Mouse (Mus musculus) mesoderm, embryonic 11.5 days (tissue): ENCODE measurements at regions not wholly inside any gene's neighbourhood (a gene's known extent, or its start where the extent isn't known, plus 50 kb on each side); places are given as distances from the start of the nearest gene placed in this dataset.

Experiments
- DNase-seq: peaks from one replicate; pipeline ENCODE4 v3.0.0-alpha.2; 2012; ENCODE audit warnings: low read depth, low spot score

GRCm38 (mm10) chr3:41179037-41179880, 96.4 kb upstream of the Pgrmc2 start:
- DNase-seq, result no peak

GRCm38 (mm10) chr3:41177124-41177523, 94.3 kb upstream of the Pgrmc2 start:
- DNase-seq, result no peak

GRCm38 (mm10) chr3:41175356-41175755, 92.5 kb upstream of the Pgrmc2 start:
- no peak for DNase-seq

GRCm38 (mm10) chr3:41173561-41173960, 90.7 kb upstream of the Pgrmc2 start:
- no peak for DNase-seq

GRCm38 (mm10) chr3:41172306-41173215, 89.7 kb upstream of the Pgrmc2 start:
- DNase-seq, result no peak

- no peak for DNase-seq
These were observed 88.9 kb upstream of the Pgrmc2 start for GRCm38 (mm10) chr3:41171772-41172171.

GRCm38 (mm10) chr3:41171310-41171709, 88.5 kb upstream of the Pgrmc2 start:
- DNase-seq, result no peak

GRCm38 (mm10) chr3:41170566-41170965, 87.7 kb upstream of the Pgrmc2 start:
- no peak for DNase-seq

GRCm38 (mm10) chr3:41169430-41169829, 86.6 kb upstream of the Pgrmc2 start:
- no peak for DNase-seq

GRCm38 (mm10) chr3:41168181-41168967, 85.5 kb upstream of the Pgrmc2 start:
- no peak for DNase-seq

GRCm38 (mm10) chr3:41167476-41167875, 84.6 kb upstream of the Pgrmc2 start:
- DNase-seq, result no peak

- no peak for DNase-seq
These were observed 81.9 kb upstream of the Pgrmc2 start for GRCm38 (mm10) chr3:41164736-41165135.

GRCm38 (mm10) chr3:41163767-41164166, 80.9 kb upstream of the Pgrmc2 start:
- DNase-seq, result no peak

GRCm38 (mm10) chr3:41162514-41162913, 79.7 kb upstream of the Pgrmc2 start:
- no peak for DNase-seq

GRCm38 (mm10) chr3:41160648-41161047, 77.8 kb upstream of the Pgrmc2 start:
- DNase-seq, result no peak

GRCm38 (mm10) chr3:41158314-41158973, 75.6 kb upstream of the Pgrmc2 start:
- DNase-seq, result no peak

- DNase-seq, result no peak
These were observed 74.6 kb upstream of the Pgrmc2 start for GRCm38 (mm10) chr3:41157428-41157827.

- no peak for DNase-seq
These were observed 73.7 kb upstream of the Pgrmc2 start for GRCm38 (mm10) chr3:41156562-41156961.

GRCm38 (mm10) chr3:41155132-41155760, 72.4 kb upstream of the Pgrmc2 start:
- DNase-seq, result no peak

- DNase-seq, result no peak
These were observed 71.6 kb upstream of the Pgrmc2 start for GRCm38 (mm10) chr3:41154402-41154801.

GRCm38 (mm10) chr3:41151989-41152388, 69.1 kb upstream of the Pgrmc2 start:
- DNase-seq, result no peak
